ENCODE assay signal across 7 mouse cellular contexts in the genomic region with DNA sequence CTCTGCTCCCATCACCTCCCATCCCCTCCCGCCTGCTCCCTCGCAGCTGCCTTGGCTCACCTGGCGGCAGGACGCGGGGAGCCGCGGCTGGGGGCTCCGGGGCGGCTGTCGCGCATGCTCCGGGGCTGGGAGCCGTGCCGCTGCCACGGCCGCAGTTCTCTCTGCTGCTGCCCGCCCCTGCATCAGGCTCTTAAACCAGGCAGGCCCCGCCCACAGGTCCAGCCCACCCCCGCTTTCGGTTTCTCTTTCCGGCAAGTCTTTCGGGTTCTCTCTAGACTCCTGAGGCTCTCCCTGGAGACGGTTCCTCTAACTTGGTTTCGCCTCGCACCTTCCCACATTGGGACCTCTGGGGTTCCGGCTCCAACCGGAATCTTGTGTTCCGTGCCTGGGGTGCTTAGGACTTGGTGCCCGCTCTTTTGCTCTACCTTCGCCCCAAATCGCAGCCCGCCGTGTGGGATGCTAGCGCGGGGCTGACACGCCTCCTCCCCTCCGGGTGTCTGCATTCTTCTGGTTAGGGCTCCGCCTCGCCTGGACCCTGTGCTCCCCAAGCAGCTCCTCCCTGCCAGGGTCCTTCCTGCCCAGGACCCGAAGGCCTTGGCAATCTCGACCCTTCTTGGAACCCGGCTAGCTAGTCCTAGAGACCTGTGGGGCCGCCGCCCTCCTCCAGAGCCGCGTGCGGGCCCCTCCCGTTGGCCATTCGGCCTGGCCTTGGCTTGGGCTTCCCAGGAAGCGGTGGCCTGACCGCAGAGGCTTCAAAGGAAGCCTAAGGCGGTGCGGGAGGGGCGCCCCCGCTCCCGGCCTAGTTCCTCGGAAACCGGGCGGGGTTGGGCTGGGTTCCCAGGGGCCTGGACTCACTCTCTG. TPM values are rescaled to one million over a fixed set of nuclear protein-coding genes. Genes with fewer than 3 reads are reported as not detected.
A peak's percentile ranks its signal among the peaks of the same experiment; 100 is the strongest.
DNase-seq lines count a peak whose midpoint lies in the region; ATAC-seq lines count a peak whose summit lies in the region.

TSS of gene Socs1 (minus strand) at position 166 of the 861 bp plus-strand sequence.

- peaks cover 28% of the 10 kb centered on the region for H3K4me1 ChIP-seq in intestine, embryonic 14.5 days (replicated peaks; ENCODE audit: control insufficient read depth, insufficient read depth, low read length)
- peaks cover 10% of the 10 kb centered on the region for H3K4me1 ChIP-seq in midbrain, embryonic 11.5 days (ENCODE audit: control insufficient read depth, insufficient read depth, low read length)

- H3K4me3 ChIP-seq in intestine, embryonic 14.5 days (ENCODE audit: low read depth, low read length), result peak within 1 kb of the TSS; percentile 57
- H3K4me3 ChIP-seq in midbrain, embryonic 11.5 days (ENCODE audit: low read depth, low read length), result peak within 1 kb of the TSS; percentile 71

- H3K9me3 ChIP-seq in intestine, embryonic 14.5 days (ENCODE audit: control insufficient read depth, low read length), result no peaks in the 10 kb centered on the region
- no peaks in the 10 kb centered on the region for H3K9me3 ChIP-seq in midbrain, embryonic 11.5 days (ENCODE audit: control insufficient read depth, low read length)

- H3K4me2 ChIP-seq in intestine, embryonic 14.5 days (ENCODE audit: low read length), result peak within 1 kb of the TSS; percentile 99
- peak within 1 kb of the TSS; percentile 99 for H3K4me2 ChIP-seq in midbrain, embryonic 11.5 days

- peak within 1 kb of the TSS; percentile 98 for H3K27ac ChIP-seq in intestine, embryonic 14.5 days (ENCODE audit: low read depth)
- H3K27ac ChIP-seq in midbrain, embryonic 11.5 days (ENCODE audit: low read depth, low read length), result peak within 1 kb of the TSS; percentile 67

- DNase-seq in adrenal gland, adult 2 months, result peak; percentile 96
- DNase-seq in embryo, embryonic 11 days, result peak; percentile 93
- DNase-seq in gastrocnemius, postnatal 25 days, result peak; percentile 93
- peak; percentile 99 for DNase-seq in intestine, embryonic 14.5 days (ENCODE audit: low spot score)
- peak; percentile 73 to 81 for DNase-seq in left cerebral cortex, postnatal 36 days (ENCODE audit: low spot score in 2 of 2)
- peak; percentile 99 for DNase-seq in midbrain, embryonic 11.5 days (ENCODE audit: low spot score, missing footprints)
- peak; percentile 92 for DNase-seq in skeletal muscle tissue, adult 2 months (ENCODE audit: low read depth, low spot score)

- 1% methylated on average over 57 of the region's 59 CpGs for WGBS in intestine, embryonic 14.5 days
- WGBS in midbrain, embryonic 11.5 days, result under 1% methylated on average over 56 of the region's 59 CpGs

- intact Hi-C loops in left cerebral cortex, postnatal 36 days (cut with DNase I), result loop anchor here (2.0 to 10.0 kb wide), 3 partner anchors 121 to 215 kb away; no protein-coding TSS in a partner anchor

- H3K27me3 ChIP-seq in intestine, embryonic 14.5 days (replicated peaks; ENCODE audit: control insufficient read depth, insufficient read depth, low read length), result no peaks in the 10 kb centered on the region
- H3K27me3 ChIP-seq in midbrain, embryonic 11.5 days (ENCODE audit: control insufficient read depth, insufficient read depth, low read length), result peaks cover 15% of the 10 kb centered on the region

- H3K9ac ChIP-seq in intestine, embryonic 14.5 days (ENCODE audit: low read length), result peak within 1 kb of the TSS; percentile 73
- H3K9ac ChIP-seq in midbrain, embryonic 11.5 days (ENCODE audit: low read length), result peak within 1 kb of the TSS; percentile 76

- ATAC-seq in intestine, embryonic 14.5 days (replicated peaks; ENCODE audit: low FRiP score, low TSS enrichment, low read depth), result peak; percentile 88
- peak; percentile 86 for ATAC-seq in midbrain, embryonic 11.5 days (ENCODE audit: low FRiP score)

- H3K36me3 ChIP-seq in intestine, embryonic 14.5 days (ENCODE audit: control insufficient read depth, insufficient read depth, low read length), result no peaks in the 10 kb centered on the region
- H3K36me3 ChIP-seq in midbrain, embryonic 11.5 days (ENCODE audit: control insufficient read depth, insufficient read depth, low read length), result no peaks in the 10 kb centered on the region

RNA-seq across cellular contexts. Expression of gene Socs1, which starts in this region (rescaled TPM):
- total RNA-seq in adrenal gland, adult 2 months (2021), result 1 to 10 TPM; 3.0 to 3.8 TPM
- polyA plus RNA-seq in adrenal gland, adult 2 months (2012; rRNA removed), result 32.1 and 38.2 TPM in 2 replicates
- total RNA-seq in gastrocnemius, postnatal 25 days (2021), result 1 to 10 TPM in 1 of 2 experiments, under 1 TPM in 1; 0.51 to 2.4 TPM
- 5.6 and 6.1 TPM in 2 replicates for polyA plus RNA-seq in intestine, embryonic 14.5 days (2014; fragmentation: Nextera tagmentation; extraction: Ambion mirVana)
- 1 to 10 TPM in 1 of 2 experiments, under 1 TPM in 1; 0.52 to 1.0 TPM for total RNA-seq in left cerebral cortex, postnatal 36 days (2021)
- polyA plus RNA-seq in midbrain, embryonic 11.5 days (2014; fragmentation: Nextera tagmentation; extraction: Ambion mirVana), result 2.2 and 2.5 TPM in 2 replicates

Comparison
In these comparisons a context has a peak if more than half of its experiments do, and no peak if none do; other contexts are left out.
1. Peak in every context shown above with its lines: DNase-seq, ATAC-seq, H3K4me3 ChIP-seq and H3K27ac ChIP-seq.